Mouse (Mus musculus): Measurements from ENCODE around the gene Psma2. TPM values are rescaled to one million over a fixed set of nuclear protein-coding genes. Genes with fewer than 3 reads are reported as not detected.

Gene Psma2
- polyA plus RNA-seq, 1 experiment = 96.4 TPM

DNA sequence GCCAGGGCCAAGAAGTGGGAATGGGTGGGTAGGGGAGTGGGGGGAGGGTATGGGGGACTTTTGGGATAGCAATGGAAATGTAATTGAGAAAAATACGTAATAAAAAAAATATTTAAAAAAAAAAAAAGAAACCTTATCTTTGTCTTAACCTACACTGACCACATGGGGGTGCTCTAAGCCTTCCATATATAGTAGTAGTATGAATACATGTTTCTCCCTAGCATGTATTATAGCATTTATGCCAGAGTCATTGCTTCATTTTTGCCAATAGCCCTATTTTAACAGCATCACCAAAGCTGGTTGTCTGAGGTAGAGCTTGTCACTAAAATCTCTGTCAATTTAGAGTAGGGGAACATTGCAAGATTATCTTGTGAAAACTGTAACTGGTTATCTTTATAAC, 36.3 kb downstream of the Psma2 start:
- TF ChIP-seq MYOG (IDR thresholded peaks at IDR 0.05; ENCODE audit: control insufficient read depth, extremely low read depth, insufficient read length) (no peak), FOSL1 (IDR thresholded peaks at IDR 0.05; ENCODE audit: insufficient read depth, low read length, poor library complexity, severe bottlenecking) (no peak), MAX (IDR thresholded peaks at IDR 0.05) (no peak), CTCF (IDR thresholded peaks at IDR 0.05; ENCODE audit: control insufficient read depth, insufficient read depth, insufficient read length) (no peak), MYOD1 (IDR thresholded peaks at IDR 0.05; ENCODE audit: control insufficient read depth, insufficient read length, low read depth) (no peak), USF1 (IDR thresholded peaks at IDR 0.05; ENCODE audit: low read depth) (no peak)
- H3K79me2 ChIP-seq (ENCODE audit: control insufficient read depth, insufficient read depth) = no peaks in the 10 kb centered on the region
- H3ac ChIP-seq (ENCODE audit: control insufficient read depth, insufficient read length, low read depth) = no peak overlapping the region
- H3K4me3 ChIP-seq (ENCODE audit: insufficient read depth, poor library complexity, severe bottlenecking) = no peak overlapping the region
- H3K79me3 ChIP-seq (ENCODE audit: low read depth) = no peaks in the 10 kb centered on the region
- no peaks in the 10 kb centered on the region for H3K36me3 ChIP-seq (ENCODE audit: control insufficient read depth, insufficient read depth)
- H3K27me3 ChIP-seq (ENCODE audit: control insufficient read depth, insufficient read depth, insufficient read length) = no peaks in the 10 kb centered on the region

DNA sequence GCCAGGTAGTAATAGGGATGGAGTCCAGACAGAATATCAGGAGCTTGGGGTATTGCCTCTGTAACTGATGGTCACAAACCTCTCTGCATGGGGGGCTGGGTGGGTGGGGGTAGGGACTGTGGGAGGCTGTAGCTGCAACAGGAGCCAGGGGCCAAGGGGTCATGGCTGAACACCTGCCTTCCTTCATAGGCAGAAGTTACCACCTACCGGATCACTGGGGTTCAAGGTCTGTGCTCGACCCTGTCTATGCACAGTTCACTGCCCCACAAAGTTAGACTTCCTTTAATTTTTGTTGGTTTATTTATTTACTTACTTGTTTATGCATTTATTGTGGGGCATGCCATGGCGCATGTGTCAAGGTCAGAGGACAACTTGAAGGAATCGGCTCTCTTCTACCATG, 54.1 kb downstream of the Psma2 start:
- Histone ChIP-seq H3K79me3 (ENCODE audit: low read depth) (no peaks in the 10 kb centered on the region), H3K36me3 (ENCODE audit: control insufficient read depth, insufficient read depth) (no peaks in the 10 kb centered on the region), H3K79me2 (ENCODE audit: control insufficient read depth, insufficient read depth) (no peaks in the 10 kb centered on the region), H3K27me3 (ENCODE audit: control insufficient read depth, insufficient read depth, insufficient read length) (no peaks in the 10 kb centered on the region), H3ac (ENCODE audit: control insufficient read depth, insufficient read length, low read depth) (no peak overlapping the region), H3K4me3 (ENCODE audit: insufficient read depth, poor library complexity, severe bottlenecking) (no peak overlapping the region)
- TF ChIP-seq CEBPB (IDR thresholded peaks at IDR 0.05; ENCODE audit: low read depth) = no peak
- TF ChIP-seq FOSL1 (IDR thresholded peaks at IDR 0.05; ENCODE audit: insufficient read depth, low read length, poor library complexity, severe bottlenecking) = no peak
- no peak for TF ChIP-seq MYOG (IDR thresholded peaks at IDR 0.05; ENCODE audit: control insufficient read depth, extremely low read depth, insufficient read length)
- no peak for TF ChIP-seq CTCF (IDR thresholded peaks at IDR 0.05; ENCODE audit: control insufficient read depth, insufficient read depth, insufficient read length)
- TF ChIP-seq MAX (IDR thresholded peaks at IDR 0.05) = no peak
- TF ChIP-seq MYOD1 (IDR thresholded peaks at IDR 0.05; ENCODE audit: control insufficient read depth, insufficient read length, low read depth) = no peak
- TF ChIP-seq USF1 (IDR thresholded peaks at IDR 0.05; ENCODE audit: low read depth) = no peak

DNA sequence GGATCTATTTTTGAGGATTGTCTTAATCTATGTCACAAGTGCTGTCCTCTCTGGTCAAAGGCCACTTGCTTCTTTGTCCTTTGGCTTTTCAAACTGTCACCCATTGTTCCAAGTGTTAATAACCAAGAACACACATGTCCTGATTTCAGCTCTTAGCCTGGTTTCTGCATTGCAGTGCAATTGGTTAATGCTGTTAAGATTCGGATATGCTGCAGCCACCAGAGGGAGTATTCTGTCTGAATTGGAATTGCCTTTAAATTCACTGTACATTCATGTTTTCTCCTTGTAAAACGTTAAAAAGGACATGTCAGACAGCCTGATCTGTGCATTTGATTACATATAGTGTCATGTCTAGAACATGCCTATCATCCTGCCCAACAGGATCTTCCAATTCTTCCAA, 57.3 kb downstream of the Psma2 start:
- Histone ChIP-seq H3K36me3 (ENCODE audit: control insufficient read depth, insufficient read depth) (no peaks in the 10 kb centered on the region), H3K27me3 (ENCODE audit: control insufficient read depth, insufficient read depth, insufficient read length) (no peaks in the 10 kb centered on the region)
- TF ChIP-seq FOSL1 (IDR thresholded peaks at IDR 0.05; ENCODE audit: insufficient read depth, low read length, poor library complexity, severe bottlenecking) (no peak), CTCF (IDR thresholded peaks at IDR 0.05; ENCODE audit: control insufficient read depth, insufficient read depth, insufficient read length) (peak; percentile 13)

DNA sequence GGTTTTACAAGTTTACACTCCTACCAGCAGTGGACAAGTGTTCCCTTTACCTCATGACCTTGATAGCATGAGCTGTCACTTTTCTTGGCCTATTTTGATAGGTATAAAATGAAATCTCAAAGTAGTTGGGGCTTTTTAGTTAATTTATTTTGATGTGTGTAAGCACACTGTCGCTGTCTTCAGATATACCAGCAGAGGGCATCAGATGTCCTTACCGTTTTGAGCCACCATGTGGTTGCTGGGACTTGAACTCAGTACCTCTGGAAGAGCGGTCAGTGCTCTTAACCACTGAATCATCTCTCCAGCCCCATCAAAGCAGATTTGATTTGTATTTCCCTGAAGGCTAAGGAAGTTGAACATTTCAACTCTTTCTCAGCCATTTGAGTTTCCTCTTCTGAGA, 75.9 kb downstream of the Psma2 start:
- Histone ChIP-seq H3K36me3 (ENCODE audit: control insufficient read depth, insufficient read depth) (no peaks in the 10 kb centered on the region), H3ac (ENCODE audit: control insufficient read depth, insufficient read length, low read depth) (no peak overlapping the region), H3K27me3 (ENCODE audit: control insufficient read depth, insufficient read depth, insufficient read length) (no peaks in the 10 kb centered on the region), H3K79me3 (ENCODE audit: low read depth) (no peaks in the 10 kb centered on the region), H3K4me3 (ENCODE audit: insufficient read depth, poor library complexity, severe bottlenecking) (no peak overlapping the region), H3K79me2 (ENCODE audit: control insufficient read depth, insufficient read depth) (no peaks in the 10 kb centered on the region)
- TF ChIP-seq FOSL1 (IDR thresholded peaks at IDR 0.05; ENCODE audit: insufficient read depth, low read length, poor library complexity, severe bottlenecking) (no peak), CTCF (IDR thresholded peaks at IDR 0.05; ENCODE audit: control insufficient read depth, insufficient read depth, insufficient read length) (no peak), MAX (IDR thresholded peaks at IDR 0.05) (no peak), MYOD1 (IDR thresholded peaks at IDR 0.05; ENCODE audit: control insufficient read depth, insufficient read length, low read depth) (no peak), MYOG (IDR thresholded peaks at IDR 0.05; ENCODE audit: control insufficient read depth, extremely low read depth, insufficient read length) (no peak), CEBPB (IDR thresholded peaks at IDR 0.05; ENCODE audit: low read depth) (no peak), USF1 (IDR thresholded peaks at IDR 0.05; ENCODE audit: low read depth) (no peak)

More for the DNA sequence above, 57.3 kb downstream of the Psma2 start:
- Histone ChIP-seq H3K4me3 (ENCODE audit: insufficient read depth, poor library complexity, severe bottlenecking) (no peak overlapping the region), H3ac (ENCODE audit: control insufficient read depth, insufficient read length, low read depth) (no peak overlapping the region), H3K79me3 (ENCODE audit: low read depth) (no peaks in the 10 kb centered on the region), H3K79me2 (ENCODE audit: control insufficient read depth, insufficient read depth) (no peaks in the 10 kb centered on the region)

DNA sequence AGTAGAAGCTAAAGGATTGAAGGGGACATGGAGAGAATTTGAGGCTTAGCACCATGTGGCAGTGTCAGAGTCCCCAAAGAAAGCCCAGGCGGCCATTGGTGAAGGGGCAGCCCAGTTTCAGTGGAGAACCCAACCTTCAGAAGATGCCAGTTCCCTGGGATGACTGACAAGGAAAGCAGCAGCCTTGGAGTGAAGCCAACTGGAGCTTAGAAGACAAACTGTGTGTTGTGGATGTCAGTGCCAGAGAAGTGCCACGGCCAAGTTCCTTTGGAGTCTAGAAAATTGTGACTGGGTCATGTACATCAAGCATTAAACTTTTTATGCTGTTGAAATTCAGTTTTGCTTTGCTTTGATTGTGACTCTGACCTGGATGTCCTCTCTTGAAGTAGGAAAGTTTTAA, 103.8 kb downstream of the Psma2 start:
- no peak for TF ChIP-seq USF1 (IDR thresholded peaks at IDR 0.05; ENCODE audit: low read depth)
- TF ChIP-seq MAX (IDR thresholded peaks at IDR 0.05) = no peak
- TF ChIP-seq CEBPB (IDR thresholded peaks at IDR 0.05; ENCODE audit: low read depth) = no peak
- TF ChIP-seq MYOG (IDR thresholded peaks at IDR 0.05; ENCODE audit: control insufficient read depth, extremely low read depth, insufficient read length) = no peak
- no peak for TF ChIP-seq CTCF (IDR thresholded peaks at IDR 0.05; ENCODE audit: control insufficient read depth, insufficient read depth, insufficient read length)
- no peak for TF ChIP-seq MYOD1 (IDR thresholded peaks at IDR 0.05; ENCODE audit: control insufficient read depth, insufficient read length, low read depth)
- no peak for TF ChIP-seq FOSL1 (IDR thresholded peaks at IDR 0.05; ENCODE audit: insufficient read depth, low read length, poor library complexity, severe bottlenecking)
- no peaks in the 10 kb centered on the region for H3K27me3 ChIP-seq (ENCODE audit: control insufficient read depth, insufficient read depth, insufficient read length)
- no peaks in the 10 kb centered on the region for H3K79me2 ChIP-seq (ENCODE audit: control insufficient read depth, insufficient read depth)
- no peak overlapping the region for H3ac ChIP-seq (ENCODE audit: control insufficient read depth, insufficient read length, low read depth)
- no peaks in the 10 kb centered on the region for H3K36me3 ChIP-seq (ENCODE audit: control insufficient read depth, insufficient read depth)
- no peaks in the 10 kb centered on the region for H3K79me3 ChIP-seq (ENCODE audit: low read depth)
- H3K4me3 ChIP-seq (ENCODE audit: insufficient read depth, poor library complexity, severe bottlenecking) = no peak overlapping the region

DNA sequence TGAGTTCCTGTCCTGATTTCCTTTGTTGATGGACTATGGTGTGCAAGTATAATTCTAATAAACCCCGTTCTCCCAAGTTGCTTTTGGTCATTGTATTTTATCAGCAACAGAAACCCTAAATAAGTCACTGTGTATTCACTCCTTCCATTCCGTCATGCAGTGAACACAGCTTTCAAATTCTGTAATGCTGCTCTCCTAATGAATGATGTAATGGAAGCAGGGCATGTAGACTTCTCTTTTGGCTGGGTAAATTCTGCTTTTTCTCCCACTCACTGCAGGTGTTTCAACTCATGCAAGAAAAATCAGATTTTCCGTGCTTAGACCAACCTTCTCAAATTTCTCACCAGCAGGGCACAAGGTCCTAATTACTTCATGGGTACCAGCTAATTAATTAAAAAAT, 104.7 kb downstream of the Psma2 start:
- no peak for TF ChIP-seq MAX (IDR thresholded peaks at IDR 0.05)
- TF ChIP-seq USF1 (IDR thresholded peaks at IDR 0.05; ENCODE audit: low read depth) = no peak
- no peak for TF ChIP-seq CTCF (IDR thresholded peaks at IDR 0.05; ENCODE audit: control insufficient read depth, insufficient read depth, insufficient read length)
- no peak for TF ChIP-seq MYOD1 (IDR thresholded peaks at IDR 0.05; ENCODE audit: control insufficient read depth, insufficient read length, low read depth)
- TF ChIP-seq CEBPB (IDR thresholded peaks at IDR 0.05; ENCODE audit: low read depth) = no peak
- no peak for TF ChIP-seq FOSL1 (IDR thresholded peaks at IDR 0.05; ENCODE audit: insufficient read depth, low read length, poor library complexity, severe bottlenecking)
- TF ChIP-seq MYOG (IDR thresholded peaks at IDR 0.05; ENCODE audit: control insufficient read depth, extremely low read depth, insufficient read length) = no peak
- no peak overlapping the region for H3ac ChIP-seq (ENCODE audit: control insufficient read depth, insufficient read length, low read depth)

More for the DNA sequence above, 104.7 kb downstream of the Psma2 start:
- no peaks in the 10 kb centered on the region for H3K27me3 ChIP-seq (ENCODE audit: control insufficient read depth, insufficient read depth, insufficient read length)
- no peaks in the 10 kb centered on the region for H3K79me2 ChIP-seq (ENCODE audit: control insufficient read depth, insufficient read depth)
- no peaks in the 10 kb centered on the region for H3K79me3 ChIP-seq (ENCODE audit: low read depth)
- no peak overlapping the region for H3K4me3 ChIP-seq (ENCODE audit: insufficient read depth, poor library complexity, severe bottlenecking)
- no peaks in the 10 kb centered on the region for H3K36me3 ChIP-seq (ENCODE audit: control insufficient read depth, insufficient read depth)

Other genes starting within 250 kb of the Psma2 start
- gene Hecw1, start 90.0 kb upstream of the Psma2 start, polyA plus RNA-seq (2012; fragmentation: generic; extraction: Trizol) = 0.30 TPM
- gene Mrpl32, start 75 bp upstream of the Psma2 start, polyA plus RNA-seq (2012; fragmentation: generic; extraction: Trizol) = 25.0 TPM
- gene AW209491, start 16.9 kb downstream of the Psma2 start, polyA plus RNA-seq (2012; fragmentation: generic; extraction: Trizol) = 5.9 TPM

All from C2C12 (cell line).